Mouse (Mus musculus) bone marrow macrophage, adult 2 months (primary cell): ENCODE measurements at regions not wholly inside any gene's neighbourhood (a gene's known extent, or its start where the extent isn't known, plus 50 kb on each side); places are given as distances from the start of the nearest gene placed in this dataset.

Experiments
- H3K27ac ChIP-seq: 2 replicates; pipeline ENCODE4 v1.5.1; 2012; ENCODE audit warnings: low read depth, low read length; ENCODE audit not compliant: insufficient read depth
- H3K4me1 ChIP-seq: 2 replicates; pipeline ENCODE4 v1.6.1; 2012; ENCODE audit warnings: low read length; ENCODE audit not compliant: control insufficient read depth, insufficient read depth
- H3K4me3 ChIP-seq: 2 replicates; pipeline ENCODE4 v1.5.1; 2012; ENCODE audit warnings: mild to moderate bottlenecking, low read length, moderate library complexity; ENCODE audit not compliant: insufficient read depth
- CTCF ChIP-seq: IDR thresholded peaks from 2 replicates; pipeline ENCODE4 v1.5.1; 2012; ENCODE audit warnings: low read depth, mild to moderate bottlenecking, low read length, moderate library complexity
- POLR2A ChIP-seq: IDR thresholded peaks from 2 replicates; pipeline ENCODE4 v1.6.1; 2012; ENCODE audit warnings: mild to moderate bottlenecking, low read depth, low read length, borderline replicate concordance

DNA sequence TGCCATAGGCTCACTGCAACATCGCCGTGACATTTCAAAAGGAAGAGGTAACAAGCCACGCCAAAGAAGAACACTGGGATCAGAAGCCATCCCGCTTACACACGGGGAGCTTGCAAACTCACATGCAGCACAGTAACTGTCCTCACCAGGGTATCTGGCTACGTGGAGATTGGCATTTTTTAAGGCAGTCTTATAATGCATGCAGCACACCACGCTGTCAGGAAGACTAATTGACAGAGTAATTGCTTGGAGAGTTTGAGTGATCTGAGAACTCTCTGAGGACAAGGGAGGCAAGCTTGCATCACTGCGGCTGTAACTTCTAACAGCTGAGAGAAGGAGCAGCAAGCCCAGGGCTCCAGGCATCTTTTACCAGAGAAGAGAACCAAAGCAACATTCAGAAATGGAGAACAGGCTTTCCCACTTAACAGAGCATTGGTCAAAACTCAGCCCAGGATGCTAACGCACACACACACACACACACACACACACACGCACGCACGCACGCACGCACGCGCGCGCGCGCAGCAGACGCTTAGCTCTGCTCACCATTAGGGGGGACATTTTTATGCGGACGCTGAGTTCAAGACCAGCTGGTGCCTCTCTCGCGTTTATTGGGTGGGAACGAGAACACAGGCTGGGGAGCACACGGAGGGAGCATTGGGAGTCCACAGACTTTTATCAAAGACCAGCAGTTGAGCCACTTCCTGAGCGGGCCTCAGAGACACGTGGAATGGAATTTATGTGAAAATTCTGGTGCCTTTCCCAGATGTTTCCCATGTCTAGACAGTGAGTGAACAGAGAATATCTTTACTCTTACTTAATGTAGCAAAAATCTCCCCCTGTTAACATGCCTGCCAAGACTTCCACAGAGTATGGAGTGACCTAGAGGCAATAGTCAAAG lies 66.6 kb downstream of the 1700129C05Rik start:
- TF ChIP-seq POLR2A (no peak), CTCF (no peak)
- H3K4me1 ChIP-seq, result no peaks in the 10 kb centered on the region
- no peak overlapping the region for H3K27ac ChIP-seq
- H3K4me3 ChIP-seq, result no peak overlapping the region

DNA sequence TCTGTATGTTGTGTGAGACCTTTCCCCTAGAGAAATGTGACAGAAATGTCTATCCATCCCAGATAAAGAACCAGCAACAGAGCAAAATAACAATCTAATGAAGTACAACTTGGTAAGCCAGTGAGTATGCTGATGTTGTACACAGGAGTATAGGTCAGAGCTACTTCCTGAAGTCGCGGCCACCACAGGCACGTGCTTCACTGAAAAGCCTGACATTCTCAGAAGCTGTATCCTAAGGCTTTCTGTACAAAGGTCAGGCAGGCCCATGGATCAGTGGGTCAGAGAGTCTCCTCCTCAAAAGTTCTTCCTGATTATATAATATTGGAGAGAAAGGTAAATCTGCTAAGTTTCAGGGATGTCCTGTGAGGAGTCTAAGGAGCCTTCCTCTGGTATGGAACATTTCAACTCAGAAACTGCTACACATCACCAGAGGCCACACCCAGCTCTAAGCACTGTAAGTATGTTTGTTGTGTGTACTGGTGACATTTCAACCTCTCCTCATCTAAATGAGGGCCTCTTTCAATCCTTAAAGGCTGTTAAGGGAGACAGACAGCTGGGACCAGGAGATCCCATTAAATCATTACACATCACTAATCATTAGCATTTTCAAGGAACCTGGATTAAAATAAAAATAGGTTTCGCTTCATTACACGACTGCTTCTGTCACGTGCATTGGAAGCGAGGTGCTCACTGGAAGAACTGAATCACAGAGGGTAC lies 70.2 kb downstream of the 1700129C05Rik start:
- TF ChIP-seq CTCF, result no peak
- TF ChIP-seq POLR2A, result no peak
- Histone ChIP-seq H3K4me3 (no peak overlapping the region), H3K4me1 (no peaks in the 10 kb centered on the region), H3K27ac (no peak overlapping the region)

DNA sequence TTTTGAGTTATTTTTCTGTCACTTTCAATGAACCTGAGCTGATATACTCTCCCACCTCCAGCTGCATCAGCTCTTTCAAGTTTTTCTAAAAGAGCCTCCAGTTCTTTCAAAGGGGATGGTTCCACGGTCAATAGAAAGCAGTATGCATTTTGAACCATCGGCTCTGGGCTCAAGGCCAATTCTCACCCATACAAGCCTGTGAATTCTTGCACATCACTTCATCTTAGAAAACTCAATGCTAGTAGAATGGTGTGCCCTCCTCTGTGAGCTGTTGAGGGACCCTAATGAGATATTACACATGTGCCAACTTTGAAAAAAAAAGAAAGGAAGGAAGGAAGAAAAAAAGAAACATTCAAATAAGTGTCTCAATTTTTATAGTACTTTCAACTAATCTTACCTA lies 72.6 kb downstream of the 1700129C05Rik start:
- TF ChIP-seq POLR2A (no peak), CTCF (no peak)
- no peak overlapping the region for H3K27ac ChIP-seq
- no peak overlapping the region for H3K4me3 ChIP-seq
- no peaks in the 10 kb centered on the region for H3K4me1 ChIP-seq

DNA sequence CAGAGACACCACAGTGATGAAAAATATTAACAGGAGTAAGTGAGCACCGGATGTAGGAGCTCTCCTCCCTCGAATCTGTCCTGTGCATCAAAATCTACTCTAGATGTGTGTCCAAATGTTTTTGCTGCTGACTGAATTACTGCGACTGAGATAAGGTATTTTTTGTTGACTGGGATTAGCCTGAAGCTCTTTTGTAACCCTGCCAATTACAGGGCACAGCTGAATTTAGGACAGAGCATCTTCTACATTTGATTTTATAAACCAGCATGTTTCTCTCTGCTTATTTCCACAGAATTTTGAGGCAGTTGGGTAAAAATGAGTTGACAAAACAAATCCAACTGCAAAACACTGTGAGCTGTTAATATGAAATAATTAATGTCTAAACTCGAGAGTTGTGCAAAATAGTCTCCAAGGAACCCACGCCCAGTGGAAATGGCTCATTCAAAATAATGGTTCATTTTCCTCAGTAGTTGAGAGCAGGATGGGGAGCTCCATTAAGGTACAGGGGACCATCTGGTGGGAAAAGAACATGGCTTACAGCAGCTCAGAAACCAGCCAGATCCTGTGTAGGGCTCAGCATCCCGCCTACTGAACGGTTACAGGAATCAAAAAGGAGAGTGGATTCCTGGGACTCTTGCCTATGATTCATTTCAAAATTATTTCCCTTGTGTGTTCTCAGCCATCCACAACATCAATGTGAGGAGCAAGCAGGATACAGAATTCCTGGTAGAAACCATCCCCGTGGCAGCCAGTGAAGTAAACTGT lies 76.1 kb downstream of the 1700129C05Rik start:
- no peak for TF ChIP-seq CTCF
- Histone ChIP-seq H3K4me1 (no peaks in the 10 kb centered on the region), H3K27ac (no peak overlapping the region), H3K4me3 (no peak overlapping the region)

DNA sequence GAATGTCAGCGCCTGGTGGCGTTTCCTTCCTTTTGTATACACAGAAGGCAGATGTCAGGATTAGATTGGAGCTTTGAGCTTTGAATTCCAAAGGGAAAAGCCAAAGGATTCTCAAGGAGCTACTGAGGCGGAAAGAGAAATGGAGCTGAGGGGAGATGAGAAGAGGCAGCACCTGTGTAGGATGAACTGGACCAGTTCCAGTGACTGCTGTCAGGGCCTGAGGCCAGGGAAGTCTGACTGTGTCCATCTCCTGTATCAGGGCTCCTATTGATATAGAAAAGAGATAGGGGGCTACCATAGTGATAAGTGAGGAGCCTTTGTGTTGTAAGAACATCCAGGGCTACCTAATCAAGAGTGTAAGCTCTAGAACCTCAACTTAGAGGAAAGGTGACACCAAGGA lies 79.5 kb downstream of the 1700129C05Rik start:
- TF ChIP-seq CTCF (no peak), POLR2A (no peak)
- Histone ChIP-seq H3K4me3 (no peak overlapping the region), H3K27ac (no peak overlapping the region), H3K4me1 (no peaks in the 10 kb centered on the region)

DNA sequence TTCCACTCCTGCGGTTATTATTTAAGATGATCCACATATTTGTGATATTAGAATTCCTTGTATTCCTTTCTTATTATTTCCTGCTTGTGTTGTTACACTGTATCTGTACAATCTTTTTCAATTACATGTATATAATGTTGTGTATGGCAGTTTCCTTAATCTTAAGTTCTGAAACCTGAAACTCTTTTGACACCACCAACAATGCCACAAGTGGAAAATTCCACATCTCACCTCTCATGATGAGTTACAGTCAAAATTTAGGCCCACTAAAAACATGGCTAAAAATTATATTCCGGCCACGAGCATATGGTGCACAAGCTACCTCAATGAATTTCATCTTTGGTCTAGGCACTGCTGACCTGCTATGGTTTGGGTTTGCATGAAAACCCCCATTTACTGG lies 85.9 kb downstream of the 1700129C05Rik start:
- Histone ChIP-seq H3K27ac (no peak overlapping the region), H3K4me3 (no peak overlapping the region), H3K4me1 (no peaks in the 10 kb centered on the region)
- TF ChIP-seq CTCF (no peak), POLR2A (no peak)

DNA sequence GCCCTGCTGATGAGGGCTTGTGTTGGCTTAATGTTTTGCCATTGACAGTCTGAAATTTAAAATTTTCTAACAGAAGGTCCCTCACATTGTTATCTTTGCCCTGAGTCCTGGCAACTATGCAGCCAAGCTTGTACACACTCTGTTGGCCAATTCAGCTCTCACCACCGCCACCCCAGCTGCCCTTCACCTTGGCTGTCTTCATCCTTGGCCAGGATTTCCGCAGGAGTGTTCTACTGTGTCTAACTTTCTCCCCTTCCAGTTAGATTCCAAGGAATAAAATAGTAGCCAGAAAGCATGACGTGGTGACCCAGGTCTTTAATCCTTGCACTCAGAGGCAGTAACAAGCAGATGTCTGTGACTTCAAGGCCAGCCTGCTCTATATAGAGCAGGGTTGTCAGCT lies 87.4 kb downstream of the 1700129C05Rik start:
- no peaks in the 10 kb centered on the region for H3K4me1 ChIP-seq
- no peak for TF ChIP-seq CTCF
- no peak for TF ChIP-seq POLR2A
- no peak overlapping the region for H3K4me3 ChIP-seq
- no peak overlapping the region for H3K27ac ChIP-seq

DNA sequence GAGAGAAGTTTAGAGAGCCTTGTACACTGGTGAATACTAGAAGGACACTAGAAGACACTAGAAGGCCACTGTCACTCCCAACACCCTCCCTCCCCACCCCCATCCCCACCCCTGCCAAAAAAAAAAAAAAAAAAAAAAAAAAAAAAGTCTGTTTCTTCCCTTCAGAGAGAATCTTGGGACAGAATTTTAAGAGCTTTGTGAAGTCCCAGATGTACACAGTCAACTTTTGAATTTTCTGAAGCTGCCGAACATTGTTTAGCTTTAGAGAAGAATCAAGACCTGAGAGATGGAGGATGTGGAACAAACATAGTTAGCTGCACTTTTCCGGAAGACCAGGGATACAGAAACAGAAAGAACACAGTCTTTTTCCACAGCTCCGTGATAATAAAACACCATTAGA lies 90.3 kb downstream of the 1700129C05Rik start:
- no peak for TF ChIP-seq CTCF
- TF ChIP-seq POLR2A, result no peak
- H3K4me1 ChIP-seq, result no peaks in the 10 kb centered on the region
- H3K4me3 ChIP-seq, result no peak overlapping the region
- no peak overlapping the region for H3K27ac ChIP-seq

DNA sequence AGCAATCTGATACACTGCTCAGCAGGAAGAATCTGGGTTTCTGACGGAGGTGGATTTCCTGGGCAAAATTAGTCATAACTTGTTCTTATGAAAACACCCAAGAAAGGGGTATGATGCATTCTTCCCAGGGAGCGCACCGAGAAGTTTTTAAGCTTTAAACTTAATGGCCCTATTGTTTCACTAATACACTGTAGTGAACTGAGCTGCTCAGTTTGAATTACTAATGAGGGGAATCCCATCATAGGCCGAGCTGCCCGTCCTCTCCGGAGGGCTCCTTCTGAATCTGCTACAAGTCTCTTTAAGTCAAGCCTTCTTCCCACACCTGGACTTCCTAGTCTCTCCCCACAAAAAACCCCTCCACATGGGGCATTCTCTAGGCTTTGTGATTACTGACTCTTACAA lies 91.2 kb downstream of the 1700129C05Rik start:
- H3K27ac ChIP-seq, result no peak overlapping the region
- H3K4me3 ChIP-seq, result no peak overlapping the region
- TF ChIP-seq POLR2A, result no peak
- no peak for TF ChIP-seq CTCF
- H3K4me1 ChIP-seq, result no peaks in the 10 kb centered on the region

DNA sequence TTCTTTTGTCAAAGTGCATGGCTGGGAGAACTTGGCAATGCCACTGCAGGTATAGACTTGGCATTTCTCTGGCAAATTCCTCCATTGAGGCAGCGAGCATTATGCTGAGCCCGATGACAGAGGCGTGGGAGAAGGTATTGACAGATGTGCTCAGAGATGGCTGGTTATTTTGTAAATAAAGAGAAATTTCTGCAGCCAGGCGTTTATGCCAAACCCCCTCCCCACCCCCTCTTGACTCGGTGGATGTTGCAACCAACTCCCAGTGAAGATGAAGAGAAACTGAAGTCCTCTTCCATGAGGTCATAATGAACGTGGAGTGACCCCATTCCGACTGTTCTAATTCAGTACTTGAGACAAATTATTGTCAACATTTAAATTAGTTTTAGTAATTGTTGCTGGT lies 97.0 kb downstream of the 1700129C05Rik start:
- Histone ChIP-seq H3K27ac (no peak overlapping the region), H3K4me3 (no peak overlapping the region), H3K4me1 (no peaks in the 10 kb centered on the region)
- TF ChIP-seq POLR2A (no peak), CTCF (no peak)
